Mouse (Mus musculus) thymus, adult 2 months (tissue): ENCODE results near the gene Iqcf4.

Experiments
- CTCF ChIP-seq: fragments of 200-500 bp; IDR thresholded peaks from 2 replicates; pipeline ENCODE4 v1.5.1; 2012; ENCODE audit warnings: mild to moderate bottlenecking, control low read depth, low read length, moderate library complexity, borderline replicate concordance; ENCODE audit not compliant: control insufficient read depth, poor library complexity, insufficient read depth; ENCODE audit errors: extremely low read depth
- POLR2A ChIP-seq: fragments of 200-500 bp; IDR thresholded peaks from 2 replicates; pipeline ENCODE4 v1.6.1; 2012; ENCODE audit warnings: mild to moderate bottlenecking, low read length, control low read depth, moderate library complexity; ENCODE audit not compliant: control insufficient read depth, poor library complexity, insufficient read depth; ENCODE audit errors: extremely low read depth

- no peak for TF ChIP-seq CTCF
- no peak for TF ChIP-seq POLR2A
Measured at GRCm38 (mm10) chr9:106570896-106571295, at the start of gene Iqcf4.
